Mouse (Mus musculus): ENCODE measurements around the gene Tmprss12. TPM values are rescaled to one million over a fixed set of nuclear protein-coding genes. Genes with fewer than 3 reads are reported as not detected.
"Not testable (repeated sequence)": the region's sequence is repeated elsewhere in the genome, so short reads cannot be mapped to it uniquely, and the experiment has no call there.

Gene Tmprss12
- polyA plus RNA-seq, 1 experiment from 2014 or later: not detected

DNA sequence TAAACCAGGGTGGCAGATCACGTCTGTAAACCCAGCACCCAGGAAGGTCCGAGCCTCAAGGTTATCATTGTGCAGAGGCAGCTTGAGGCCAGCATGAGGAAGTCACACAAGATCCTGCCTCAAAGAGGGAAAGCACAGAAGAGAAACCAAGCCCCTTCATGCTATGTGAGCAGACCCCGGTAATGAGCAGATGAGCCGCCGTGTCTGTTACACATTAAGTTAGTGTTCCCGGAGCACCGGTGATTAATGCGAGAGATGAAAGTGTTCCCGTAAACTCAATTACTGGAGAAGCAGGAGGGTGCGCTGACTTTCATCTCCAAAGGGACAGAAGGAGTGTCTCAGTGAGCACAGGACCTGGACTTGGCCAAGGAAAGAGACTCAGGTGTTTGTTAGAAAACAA, 48.7 kb downstream of the Tmprss12 start:
- not testable (repeated sequence) for H3K9ac ChIP-seq (ENCODE audit: low read depth, low read length); H3K4me2 ChIP-seq (replicated peaks; ENCODE audit: low read depth, low read length); H3K9me3 ChIP-seq (ENCODE audit: control insufficient read depth, low read length); H3K4me3 ChIP-seq (ENCODE audit: low read length); H3K36me3 ChIP-seq (ENCODE audit: control insufficient read depth, insufficient read depth, low read length); H3K27me3 ChIP-seq (ENCODE audit: control insufficient read depth, insufficient read depth, low read length); H3K4me1 ChIP-seq (ENCODE audit: control insufficient read depth, insufficient read depth, low read length); H3K27ac ChIP-seq (ENCODE audit: low read depth, low read length)
- ATAC-seq (ENCODE audit: low FRiP score, low TSS enrichment): peak; percentile 73
- 34% methylated on average over 10 of the region's 10 CpGs for WGBS

GRCm38 (mm10) chr15:100330739-100331138, 50.1 kb downstream of the Tmprss12 start:
- Histone ChIP-seq H3K4me3 (ENCODE audit: low read length) (no peak overlapping the region), H3K9me3 (ENCODE audit: control insufficient read depth, low read length) (no peaks in the 10 kb centered on the region), H3K4me1 (ENCODE audit: control insufficient read depth, insufficient read depth, low read length) (no peaks in the 10 kb centered on the region), H3K27me3 (ENCODE audit: control insufficient read depth, insufficient read depth, low read length) (no peaks in the 10 kb centered on the region), H3K36me3 (ENCODE audit: control insufficient read depth, insufficient read depth, low read length) (no peaks in the 10 kb centered on the region), H3K9ac (ENCODE audit: low read depth, low read length) (no peak overlapping the region), H3K27ac (ENCODE audit: low read depth, low read length) (no peak overlapping the region), H3K4me2 (replicated peaks; ENCODE audit: low read depth, low read length) (no peak overlapping the region)
- 34% methylated on average over 7 of the region's 7 CpGs for WGBS
- ATAC-seq (ENCODE audit: low FRiP score, low TSS enrichment): no peak

DNA sequence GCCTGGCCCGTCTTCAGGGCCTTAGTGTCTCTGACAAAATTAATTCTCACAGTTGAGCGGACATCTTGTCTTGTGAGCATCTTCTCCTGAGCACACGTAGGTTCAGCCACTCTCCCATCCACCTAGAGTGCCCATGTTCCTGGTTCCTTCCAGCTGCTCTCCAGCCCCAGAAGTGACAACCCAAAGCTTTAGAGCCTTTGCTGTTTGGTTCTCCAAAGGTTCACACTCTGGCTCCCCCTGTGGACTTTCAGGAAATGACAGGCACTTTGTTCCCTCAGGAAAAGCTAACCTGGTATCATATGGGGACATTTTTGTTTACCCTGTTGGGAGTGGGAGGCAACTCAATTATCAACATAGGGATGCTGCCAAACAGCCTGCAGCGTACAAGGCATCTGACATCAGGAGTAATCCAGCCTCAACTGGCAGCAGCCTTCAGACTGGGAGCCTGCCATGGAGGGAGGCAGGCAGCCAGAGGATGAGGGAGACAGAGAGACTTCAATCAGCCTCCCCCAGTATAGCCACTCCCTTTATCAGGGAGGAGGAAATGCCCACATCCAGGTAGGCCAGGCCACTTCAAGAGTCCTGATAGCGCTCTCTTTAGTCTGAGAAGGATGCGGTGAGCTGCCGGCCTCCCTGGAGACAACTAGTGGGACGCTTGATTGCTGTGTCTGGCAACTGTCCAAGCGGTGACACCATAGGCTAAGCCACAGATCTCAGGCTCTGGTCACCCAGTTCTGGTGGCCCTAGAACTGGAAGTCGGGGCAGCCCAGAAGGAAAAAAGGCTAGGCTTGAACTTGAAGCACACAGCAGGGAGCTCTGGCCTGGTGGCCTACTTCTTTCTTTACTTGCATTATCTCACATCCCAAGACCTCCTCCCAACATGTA, 51.7 kb downstream of the Tmprss12 start:
- not testable (repeated sequence) for H3K4me1 ChIP-seq (ENCODE audit: control insufficient read depth, insufficient read depth, low read length); ATAC-seq (ENCODE audit: low FRiP score, low TSS enrichment); H3K4me2 ChIP-seq (replicated peaks; ENCODE audit: low read depth, low read length); H3K9me3 ChIP-seq (ENCODE audit: control insufficient read depth, low read length); H3K9ac ChIP-seq (ENCODE audit: low read depth, low read length); H3K27ac ChIP-seq (ENCODE audit: low read depth, low read length); H3K27me3 ChIP-seq (ENCODE audit: control insufficient read depth, insufficient read depth, low read length); H3K36me3 ChIP-seq (ENCODE audit: control insufficient read depth, insufficient read depth, low read length); H3K4me3 ChIP-seq (ENCODE audit: low read length)
- 27% methylated on average over 2 of the region's 10 CpGs for WGBS

GRCm38 (mm10) chr15:100334629-100335028, 54.0 kb downstream of the Tmprss12 start, which contains the start of gene Mettl7a3:
Gene Mettl7a3, plus strand, starts transcription at chr15:100334929.
- Histone ChIP-seq H3K9ac (ENCODE audit: low read depth, low read length) (no peak within 1 kb of the TSS), H3K9me3 (ENCODE audit: control insufficient read depth, low read length) (no peaks in the 10 kb centered on the region), H3K4me1 (ENCODE audit: control insufficient read depth, insufficient read depth, low read length) (no peaks in the 10 kb centered on the region), H3K27ac (ENCODE audit: low read depth, low read length) (no peak within 1 kb of the TSS), H3K27me3 (ENCODE audit: control insufficient read depth, insufficient read depth, low read length) (no peaks in the 10 kb centered on the region), H3K4me3 (ENCODE audit: low read length) (no peak within 1 kb of the TSS), H3K36me3 (ENCODE audit: control insufficient read depth, insufficient read depth, low read length) (no peaks in the 10 kb centered on the region), H3K4me2 (replicated peaks; ENCODE audit: low read depth, low read length) (no peak within 1 kb of the TSS)
- 82% methylated on average over 10 of the region's 10 CpGs for WGBS
- ATAC-seq (ENCODE audit: low FRiP score, low TSS enrichment): no peak

DNA sequence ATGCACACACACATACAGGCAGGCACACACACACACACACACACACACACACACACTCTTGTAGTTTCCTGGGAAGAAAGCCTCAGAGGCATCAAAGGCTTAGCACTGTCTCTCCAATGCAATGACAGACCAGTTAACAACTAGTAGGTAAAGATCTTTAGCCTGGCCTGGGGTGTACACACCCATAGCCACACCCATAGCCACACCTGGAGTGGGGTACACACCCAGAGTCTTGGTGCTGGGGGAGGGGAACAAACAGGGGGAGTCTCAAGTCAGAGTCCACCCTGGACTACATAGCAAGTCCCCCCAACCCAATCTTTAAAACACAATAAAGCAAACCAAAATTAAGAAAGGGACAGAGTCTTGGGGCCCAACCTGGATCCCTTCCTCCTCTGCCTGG, 56.7 kb downstream of the Tmprss12 start:
- not testable (repeated sequence) for H3K36me3 ChIP-seq (ENCODE audit: control insufficient read depth, insufficient read depth, low read length); H3K9ac ChIP-seq (ENCODE audit: low read depth, low read length); H3K27me3 ChIP-seq (ENCODE audit: control insufficient read depth, insufficient read depth, low read length); H3K4me1 ChIP-seq (ENCODE audit: control insufficient read depth, insufficient read depth, low read length); H3K4me3 ChIP-seq (ENCODE audit: low read length); H3K4me2 ChIP-seq (replicated peaks; ENCODE audit: low read depth, low read length); H3K27ac ChIP-seq (ENCODE audit: low read depth, low read length); H3K9me3 ChIP-seq (ENCODE audit: control insufficient read depth, low read length)
- ATAC-seq (ENCODE audit: low FRiP score, low TSS enrichment): 0 out of 2 replicates have a peak, but pooled peaks have one; percentile 37

GRCm38 (mm10) chr15:100337847-100338246, 57.2 kb downstream of the Tmprss12 start:
- peak; percentile 74; the same call in 1 of the 2 replicates for ATAC-seq (ENCODE audit: low FRiP score, low TSS enrichment)
- H3K36me3 ChIP-seq (ENCODE audit: control insufficient read depth, insufficient read depth, low read length); H3K4me3 ChIP-seq (ENCODE audit: low read length); H3K9ac ChIP-seq (ENCODE audit: low read depth, low read length); H3K4me1 ChIP-seq (ENCODE audit: control insufficient read depth, insufficient read depth, low read length); H3K9me3 ChIP-seq (ENCODE audit: control insufficient read depth, low read length); H3K27ac ChIP-seq (ENCODE audit: low read depth, low read length); H3K27me3 ChIP-seq (ENCODE audit: control insufficient read depth, insufficient read depth, low read length); H3K4me2 ChIP-seq (replicated peaks; ENCODE audit: low read depth, low read length): not testable (repeated sequence)
- WGBS: 24% methylated on average over 7 of the region's 10 CpGs

- not testable (repeated sequence) for H3K9me3 ChIP-seq (ENCODE audit: control insufficient read depth, low read length); ATAC-seq (ENCODE audit: low FRiP score, low TSS enrichment); H3K27ac ChIP-seq (ENCODE audit: low read depth, low read length); H3K4me1 ChIP-seq (ENCODE audit: control insufficient read depth, insufficient read depth, low read length); H3K27me3 ChIP-seq (ENCODE audit: control insufficient read depth, insufficient read depth, low read length); H3K4me3 ChIP-seq (ENCODE audit: low read length); H3K36me3 ChIP-seq (ENCODE audit: control insufficient read depth, insufficient read depth, low read length); H3K9ac ChIP-seq (ENCODE audit: low read depth, low read length); H3K4me2 ChIP-seq (replicated peaks; ENCODE audit: low read depth, low read length)
- WGBS: 59% methylated on average over 4 of the region's 5 CpGs
These were observed 60.8 kb downstream of the Tmprss12 start for GRCm38 (mm10) chr15:100341314-100341980.

Data from kidney, embryonic 14.5 days (tissue).